Mouse (Mus musculus) lung, embryonic 14.5 days (tissue): ENCODE results near the gene 2310011J03Rik. TPM values are rescaled to one million over a fixed set of nuclear protein-coding genes. Genes with fewer than 3 reads are reported as not detected.

ENCODE experiments used
- ATAC-seq: fragments of 200-750 bp; cut with Nextera tagmentation; 2 replicates; pipeline ENCODE4 v1.8.0; 2017; ENCODE audit warnings: mild to moderate bottlenecking, moderate TSS enrichment, moderate library complexity; ENCODE audit not compliant: insufficient read depth
- DNase-seq: peaks from one replicate; pipeline ENCODE4 v3.0.0-alpha.2; 2015
- H3K27ac ChIP-seq: fragments of 300-500 bp; sonication (generic); 2 replicates; pipeline ENCODE4 v1.5.1; 2014; ENCODE audit warnings: low read depth, mild to moderate bottlenecking, moderate library complexity
- H3K27me3 ChIP-seq: fragments of 300-500 bp; sonication (generic); 2 replicates; pipeline ENCODE4 v1.6.1; 2014; ENCODE audit warnings: low read length, control low read depth; ENCODE audit not compliant: insufficient read depth
- H3K36me3 ChIP-seq: fragments of 300-500 bp; sonication (generic); 2 replicates; pipeline ENCODE4 v1.6.1; 2014; ENCODE audit warnings: control low read depth; ENCODE audit not compliant: insufficient read depth
- H3K4me1 ChIP-seq: fragments of 300-500 bp; sonication (generic); 2 replicates; pipeline ENCODE4 v1.6.1; 2014; ENCODE audit warnings: antibody characterized with exemption, control low read depth; ENCODE audit not compliant: insufficient read depth
- H3K4me2 ChIP-seq: fragments of 300-500 bp; sonication (generic); 2 replicates; pipeline ENCODE4 v1.6.1; 2014; ENCODE audit warnings: mild to moderate bottlenecking
- H3K4me3 ChIP-seq: fragments of 300-500 bp; sonication (generic); 2 replicates; pipeline ENCODE4 v1.5.1; 2014; ENCODE audit warnings: low read depth, low read length
- H3K9ac ChIP-seq: fragments of 300-500 bp; sonication (generic); 2 replicates; pipeline ENCODE4 v1.6.1; 2014
- H3K9me3 ChIP-seq: fragments of 300-500 bp; sonication (generic); 2 replicates; pipeline ENCODE4 v1.6.1; 2016; ENCODE audit warnings: low read depth, low read length, control low read depth
- CTCF ChIP-seq: IDR thresholded peaks from 2 replicates; pipeline ENCODE4 v1.5.1; 2016; ENCODE audit warnings: antibody characterized with exemption, low read depth
- WGBS: fragments of 180-500 bp; shearing (Covaris S2); extraction: QIAGEN DNeasy Blood & Tissue Kit; methylation state at CpG from one replicate; pipeline ENCODE4 v1.1.7; 2014; 5-methylcytosine and 5-hydroxymethylcytosine counted together
- polyA plus RNA-seq: library from polyadenylated mRNA; unstranded; fragments of >200 nt; fragmentation: Nextera tagmentation; extraction: Ambion mirVana; gene quantifications from 2 replicates; pipeline ENCODE4 v1.2.1, GENCODE M21; 2014

2310011J03Rik gene
- polyA plus RNA-seq, 1 experiment from 2014 or later = 41.8 TPM

- Histone ChIP-seq H3K9ac (no peak overlapping the region), H3K36me3 (peaks cover 9% of the 10 kb centered on the region), H3K4me1 (no peaks in the 10 kb centered on the region), H3K27ac (no peak overlapping the region), H3K27me3 (peaks cover 58% of the 10 kb centered on the region), H3K4me3 (no peak overlapping the region), H3K9me3 (no peaks in the 10 kb centered on the region), H3K4me2 (no peak overlapping the region)
- no peak for TF ChIP-seq CTCF
- 14% methylated on average over 15 of the region's 15 CpGs for WGBS
- DNase-seq (no peak), ATAC-seq (no peak)
These were observed 21.0 kb downstream of the 2310011J03Rik start for GRCm38 (mm10) chr10:80299301-80299700.

GRCm38 (mm10) chr10:80298571-80299281, 21.6 kb downstream of the 2310011J03Rik start:
- TF ChIP-seq CTCF = no peak
- Histone ChIP-seq H3K4me2 (no peak overlapping the region), H3K4me3 (no peak overlapping the region), H3K27ac (no peak overlapping the region), H3K9ac (no peak overlapping the region), H3K27me3 (peaks cover 53% of the 10 kb centered on the region), H3K9me3 (no peaks in the 10 kb centered on the region), H3K36me3 (peaks cover 15% of the 10 kb centered on the region), H3K4me1 (no peaks in the 10 kb centered on the region)
- WGBS = 6% methylated on average over 26 of the region's 26 CpGs
- ATAC-seq = no peak
- peak; percentile 64 for DNase-seq

GRCm38 (mm10) chr10:80297526-80298133, 22.7 kb downstream of the 2310011J03Rik start:
- TF ChIP-seq CTCF = no peak
- H3K4me1 ChIP-seq = no peaks in the 10 kb centered on the region

GRCm38 (mm10) chr10:80296824-80297223, 23.5 kb downstream of the 2310011J03Rik start:
- Histone ChIP-seq H3K27me3 (peaks cover 52% of the 10 kb centered on the region), H3K4me1 (no peaks in the 10 kb centered on the region), H3K36me3 (peaks cover 25% of the 10 kb centered on the region), H3K9me3 (no peaks in the 10 kb centered on the region), H3K27ac (no peak overlapping the region), H3K4me3 (no peak overlapping the region), H3K9ac (no peak overlapping the region), H3K4me2 (no peak overlapping the region)
- DNase-seq (no peak), ATAC-seq (no peak)
- 63% methylated on average over 5 of the region's 5 CpGs for WGBS
- TF ChIP-seq CTCF = no peak

More at GRCm38 (mm10) chr10:80297526-80298133, 22.7 kb downstream of the 2310011J03Rik start:
- Histone ChIP-seq H3K27ac (no peak overlapping the region), H3K36me3 (peaks cover 25% of the 10 kb centered on the region), H3K4me2 (no peak overlapping the region), H3K27me3 (peaks cover 53% of the 10 kb centered on the region), H3K9me3 (no peaks in the 10 kb centered on the region), H3K4me3 (no peak overlapping the region), H3K9ac (no peak overlapping the region)
- 66% methylated on average over 8 of the region's 8 CpGs for WGBS
- no peak for DNase-seq
- ATAC-seq = no peak

GRCm38 (mm10) chr10:80295618-80296425, 24.5 kb downstream of the 2310011J03Rik start, which contains the start of gene Apc2:
Gene Apc2 (plus strand): TSS chr10:80295977.
- no peaks in the 10 kb centered on the region for H3K4me1 ChIP-seq
- H3K9ac ChIP-seq = peak within 1 kb of the TSS; percentile 19; the same call in 1 of the 2 replicates
- peak within 1 kb of the TSS; percentile 53 for H3K4me2 ChIP-seq
- DNase-seq (peak; percentile 74), ATAC-seq (peak; percentile 28)
- H3K36me3 ChIP-seq = peaks cover 25% of the 10 kb centered on the region
- peaks cover 42% of the 10 kb centered on the region for H3K27me3 ChIP-seq
- H3K9me3 ChIP-seq = no peaks in the 10 kb centered on the region
- 1% methylated on average over 26 of the region's 26 CpGs for WGBS
- peak within 1 kb of the TSS; percentile 17 for H3K4me3 ChIP-seq
- no peak within 1 kb of the TSS for H3K27ac ChIP-seq
- TF ChIP-seq CTCF = peak; percentile 73

GRCm38 (mm10) chr10:80294788-80295303, 25.5 kb downstream of the 2310011J03Rik start:
- WGBS = 46% methylated on average over 7 of the region's 7 CpGs
- Histone ChIP-seq H3K9me3 (no peaks in the 10 kb centered on the region), H3K27ac (no peak overlapping the region), H3K27me3 (peaks cover 32% of the 10 kb centered on the region), H3K4me1 (no peaks in the 10 kb centered on the region), H3K4me3 (no peak overlapping the region; the same call in 1 of the 2 replicates), H3K4me2 (peak overlapping the region; percentile 53; the same call in 1 of the 2 replicates), H3K36me3 (peaks cover 25% of the 10 kb centered on the region), H3K9ac (no peak overlapping the region)
- ATAC-seq (no peak), DNase-seq (no peak)
- no peak for TF ChIP-seq CTCF
